8 mouse cellular contexts compared by ENCODE assay signal in genomic region chr19:42170025-42170969, GRCm38 (mm10). TPM values are rescaled to one million over a fixed set of nuclear protein-coding genes. Genes with fewer than 3 reads are reported as not detected.
A peak's percentile ranks its signal among the peaks of the same experiment; 100 is the strongest.
DNase-seq lines count a peak whose midpoint lies in the region; ATAC-seq lines count a peak whose summit lies in the region.

No protein-coding gene starts in this region.

- peak; percentile 97 for ATAC-seq in inflammation-experienced regulatory T-cells, adult 6 months
- ATAC-seq in megakaryocyte-erythroid progenitor cell, adult 5-6 weeks (replicated peaks; ENCODE audit: low FRiP score, low TSS enrichment, poor library complexity, severe bottlenecking), result peak; percentile 84

- peak; percentile 91 for DNase-seq in adipocyte (ENCODE audit: low spot score)
- DNase-seq in embryo, embryonic 10 days (ENCODE audit: low spot score), result peak; percentile 97
- peak; percentile 87 for DNase-seq in gastrocnemius, postnatal 10 days
- DNase-seq in left cerebral cortex, postnatal 10 days (ENCODE audit: extremely low spot score in 1 of 2, low spot score in 2 of 2), result peak; percentile 90 to 95
- DNase-seq in right cerebral cortex, postnatal 25 days, result peak; percentile 93
- peak; percentile 87 to 91 for DNase-seq in urinary bladder, postnatal 4 days (ENCODE audit: low spot score in 2 of 2)

- intact Hi-C loops in left cerebral cortex, postnatal 10 days (cut with DNase I), result no loop called here

RNA-seq across cellular contexts. Expression of gene Zfyve27, which starts 6.5 kb away (rescaled TPM):
- 10 to 100 TPM; 12.5 to 17.4 TPM for total RNA-seq in gastrocnemius, postnatal 10 days (2021)
- 10 to 100 TPM; 12.1 to 18.8 (median 17.9) TPM for polyA plus RNA-seq in inflammation-experienced regulatory T-cells, adult 6 months (2017; shearing (Covaris generic))
- total RNA-seq in left cerebral cortex, postnatal 10 days (2021), result 100 to 1,000 TPM in 1 of 2 experiments, 10 to 100 TPM in 1; 93.9 to 100 TPM
- 19.4 and 30.4 TPM in 2 replicates for total RNA-seq in megakaryocyte-erythroid progenitor cell, adult 5-6 weeks (2014; fragmentation: Nextera tagmentation)
- 10.7 and 13.4 TPM in 2 replicates for total RNA-seq in megakaryocyte-erythroid progenitor cell, adult 5-6 weeks (2017)

RNA-seq across cellular contexts. Expression of gene Marveld1, which starts 23.1 kb away (rescaled TPM):
- total RNA-seq in gastrocnemius, postnatal 10 days (2021), result 10 to 100 TPM; 16.9 to 23.5 TPM
- polyA plus RNA-seq in inflammation-experienced regulatory T-cells, adult 6 months (2017; shearing (Covaris generic)), result 1 to 10 TPM; 2.9 to 8.7 (median 6.9) TPM
- total RNA-seq in left cerebral cortex, postnatal 10 days (2021), result 10 to 100 TPM; 11.7 to 13.5 TPM
- total RNA-seq in megakaryocyte-erythroid progenitor cell, adult 5-6 weeks (2014; fragmentation: Nextera tagmentation), result 3.3 and 6.1 TPM in 2 replicates
- total RNA-seq in megakaryocyte-erythroid progenitor cell, adult 5-6 weeks (2017), result 4.5 and 5.8 TPM in 2 replicates

RNA-seq across cellular contexts. Expression of gene Sfrp5, which starts 31.8 kb away (rescaled TPM):
- total RNA-seq in gastrocnemius, postnatal 10 days (2021), result 1 to 10 TPM; 5.7 to 6.8 TPM
- not detected for polyA plus RNA-seq in inflammation-experienced regulatory T-cells, adult 6 months (2017; shearing (Covaris generic))
- under 1 TPM in 1 of 2 experiments, not detected in 1; 0.30 TPM for total RNA-seq in left cerebral cortex, postnatal 10 days (2021)
- total RNA-seq in megakaryocyte-erythroid progenitor cell, adult 5-6 weeks (2014; fragmentation: Nextera tagmentation), result not detected in 2 replicates
- total RNA-seq in megakaryocyte-erythroid progenitor cell, adult 5-6 weeks (2017), result not detected in 2 replicates

RNA-seq across cellular contexts. Expression of gene Avpi1, which starts 41.4 kb away (rescaled TPM):
- total RNA-seq in gastrocnemius, postnatal 10 days (2021), result 10 to 100 TPM in 1 of 2 experiments, 1 to 10 TPM in 1; 8.3 to 10.3 TPM
- polyA plus RNA-seq in inflammation-experienced regulatory T-cells, adult 6 months (2017; shearing (Covaris generic)), result 10 to 100 TPM in 1 of 3 experiments, 1 to 10 TPM in 2; 6.1 to 12.0 (median 6.8) TPM
- total RNA-seq in left cerebral cortex, postnatal 10 days (2021), result 10 to 100 TPM; 20.6 to 21.4 TPM
- 2.2 and 6.1 TPM in 2 replicates for total RNA-seq in megakaryocyte-erythroid progenitor cell, adult 5-6 weeks (2014; fragmentation: Nextera tagmentation)
- 4.6 TPM in 1 of 2 replicates, not detected in the other for total RNA-seq in megakaryocyte-erythroid progenitor cell, adult 5-6 weeks (2017)

Comparison
In these comparisons a context has a peak if more than half of its experiments do, and no peak if none do; other contexts are left out.
1. Peak in every context shown above with its lines: DNase-seq and ATAC-seq.
2. RNA of gene Sfrp5, which starts 31.8 kb away (total RNA-seq): 5.7 to 6.8 TPM in gastrocnemius, postnatal 10 days; 0.30 TPM in left cerebral cortex, postnatal 10 days and not detected in megakaryocyte-erythroid progenitor cell, adult 5-6 weeks; every median in the first group is over 4 times any median in the second.